Mouse (Mus musculus) liver, adult 2 months (tissue): ENCODE measurements around the gene Tatdn2. TPM values are rescaled to one million over a fixed set of nuclear protein-coding genes. Genes with fewer than 3 reads are reported as not detected.
A peak's percentile ranks its signal among the peaks of the same experiment; 100 is the strongest.
"Not testable (repeated sequence)": the region's sequence is repeated elsewhere in the genome, so short reads cannot be mapped to it uniquely, and the experiment has no call there.

ENCODE experiments used
- DNase-seq: peaks from one replicate; pipeline ENCODE4 v3.0.0-alpha.2; 2011; ENCODE audit warnings: low read depth, low spot score; ENCODE audit errors: extremely low read depth
- H3K27ac ChIP-seq: fragments of 200-500 bp; replicated peaks from 2 replicates; pipeline ENCODE4 v1.5.1; 2012; ENCODE audit warnings: low read depth, mild to moderate bottlenecking, control low read depth, inconsistent platforms, low read length; ENCODE audit not compliant: insufficient read depth
- H3K27me3 ChIP-seq: fragments of 200-500 bp; 2 replicates; pipeline ENCODE4 v1.6.1; 2012; ENCODE audit warnings: mild to moderate bottlenecking, moderate library complexity, low read length, inconsistent platforms; ENCODE audit not compliant: control insufficient read depth, insufficient read depth
- H3K36me3 ChIP-seq: fragments of 200-500 bp; 2 replicates; pipeline ENCODE4 v1.6.1; 2012; ENCODE audit warnings: low read length, inconsistent platforms; ENCODE audit not compliant: control insufficient read depth, insufficient read depth
- H3K4me1 ChIP-seq: fragments of 200-500 bp; 2 replicates; pipeline ENCODE4 v1.6.1; 2011; ENCODE audit warnings: low read length; ENCODE audit not compliant: control insufficient read depth, insufficient read depth
- H3K4me3 ChIP-seq: fragments of 200-500 bp; 2 replicates; pipeline ENCODE4 v1.5.1; 2011; ENCODE audit warnings: low read depth, mild to moderate bottlenecking, control low read depth, low read length, moderate library complexity; ENCODE audit not compliant: insufficient read depth
- H3K79me2 ChIP-seq: fragments of 200-500 bp; 2 replicates; pipeline ENCODE4 v1.6.1; 2012; ENCODE audit warnings: inconsistent platforms, mild to moderate bottlenecking, low read length, moderate library complexity; ENCODE audit not compliant: control insufficient read depth, insufficient read depth
- H3K9ac ChIP-seq: fragments of 200-500 bp; 2 replicates; pipeline ENCODE4 v1.6.1; 2012; ENCODE audit warnings: low read depth, mild to moderate bottlenecking, control low read depth, inconsistent platforms, low read length
- CTCF ChIP-seq: fragments of 200-500 bp; IDR thresholded peaks from 2 replicates; pipeline ENCODE4 v1.5.1; 2011; ENCODE audit warnings: low read depth, low read length, control low read depth
- POLR2A ChIP-seq: fragments of 200-500 bp; IDR thresholded peaks from 2 replicates; pipeline ENCODE4 v1.6.1; 2011; ENCODE audit warnings: low read length, control low read depth; ENCODE audit not compliant: insufficient read depth; ENCODE audit errors: extremely low read depth
- WGBS: fragments of 180-500 bp; shearing (Covaris S2); methylation state at CpG from one replicate; pipeline ENCODE4 v1.1.7; 2018; 5-methylcytosine and 5-hydroxymethylcytosine counted together
- polyA plus RNA-seq: library from polyadenylated mRNA; depleted of rRNA; stranded (reverse); fragments of >200 nt; gene quantifications from 2 replicates; pipeline ENCODE4 v1.2.3, GENCODE M21; 2012
- total RNA-seq: library from RNA; depleted of rRNA; stranded (reverse); fragments of >200 nt; gene quantifications from 2 replicates; pipeline ENCODE4 v1.2.3, GENCODE M21; 2014

Gene Tatdn2
- total and polyA plus RNA-seq, 2 experiments = 15.0 to 15.6 TPM

DNA sequence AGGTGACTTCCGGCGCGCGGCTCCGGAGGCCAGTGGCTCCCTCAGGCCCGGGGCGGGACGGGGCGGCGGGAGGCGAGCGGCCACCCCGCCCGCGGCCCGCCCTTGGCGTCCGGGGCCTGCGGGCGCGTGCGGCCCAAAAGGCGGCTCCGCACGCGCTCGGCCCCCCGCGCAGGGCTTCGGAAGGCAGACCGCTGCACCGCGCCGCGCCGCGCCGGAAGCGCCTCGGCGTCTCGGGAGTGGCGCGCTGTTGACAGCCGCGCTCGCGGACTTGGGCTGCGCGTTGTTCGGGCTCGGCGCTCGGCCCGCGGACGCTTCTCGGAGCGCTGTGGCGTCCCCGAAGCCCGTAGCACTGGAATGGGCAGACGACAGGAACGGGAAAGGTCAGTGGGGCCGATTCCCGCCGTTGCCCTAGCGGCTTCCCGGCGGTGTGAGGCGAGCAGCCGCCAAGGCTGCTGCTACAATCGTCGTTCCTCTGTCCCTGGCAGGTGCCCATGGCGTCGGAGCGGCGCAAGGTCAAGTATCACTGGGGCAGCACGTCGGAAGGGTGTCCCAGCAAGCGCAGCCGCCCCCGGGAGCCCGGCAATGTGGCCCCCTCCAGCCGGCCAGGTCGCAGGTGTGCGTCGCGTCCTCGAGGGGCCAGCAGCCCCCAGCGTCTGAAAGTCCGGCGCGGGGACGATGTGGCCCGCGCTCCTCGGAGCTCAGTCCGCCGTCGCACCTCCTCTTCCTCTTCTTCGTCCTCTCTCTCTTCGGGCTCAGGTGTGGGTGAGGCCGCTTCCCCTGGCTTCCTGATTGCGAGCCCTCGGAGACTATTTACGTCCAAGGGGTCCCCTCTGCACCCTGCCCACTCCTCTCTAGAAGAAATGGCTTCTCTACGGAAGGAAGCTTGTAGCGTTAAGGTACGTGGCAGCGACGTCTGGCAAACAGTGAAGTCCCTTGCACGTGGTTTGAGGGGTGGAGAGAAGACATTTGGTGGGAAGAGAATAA, 664 bp downstream of the Tatdn2 start:
- no peak for DNase-seq
- Histone ChIP-seq H3K27ac (peak overlapping the region; percentile 90), H3K27me3 (no peaks in the 10 kb centered on the region), H3K9ac (peak overlapping the region; percentile 94), H3K4me1 (peaks cover 6% of the 10 kb centered on the region; the same call in 1 of the 2 replicates), H3K79me2 (peaks cover 20% of the 10 kb centered on the region; the same call in 1 of the 2 replicates), H3K36me3 (peaks cover 28% of the 10 kb centered on the region), H3K4me3 (peak overlapping the region; percentile 98)
- under 1% methylated on average over 107 of the region's 113 CpGs for WGBS
- no peak for TF ChIP-seq CTCF
- TF ChIP-seq POLR2A = no peak

DNA sequence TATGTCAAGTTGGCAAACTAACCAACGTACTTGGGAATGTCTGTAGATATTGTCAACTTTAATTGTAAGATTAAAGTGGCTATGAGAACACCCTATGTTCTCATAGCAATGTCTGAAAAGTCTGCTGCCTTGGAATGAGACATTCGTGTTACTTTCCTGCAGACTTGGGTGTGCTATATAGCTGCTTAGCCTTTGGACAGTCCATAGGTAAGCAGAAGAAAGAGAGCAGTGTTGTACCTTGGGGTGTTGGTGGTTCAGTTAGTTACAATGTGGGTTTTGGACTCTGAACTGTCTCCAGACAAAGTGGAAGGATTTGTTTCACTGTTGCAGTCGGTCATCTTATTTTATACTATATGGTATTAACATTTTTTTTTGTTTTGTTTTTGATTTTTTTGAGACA, 15.9 kb downstream of the Tatdn2 start:
- TF ChIP-seq CTCF (no peak), POLR2A (no peak)
- peaks cover 61% of the 10 kb centered on the region for H3K36me3 ChIP-seq
- no peak overlapping the region for H3K9ac ChIP-seq
- no peaks in the 10 kb centered on the region for H3K27me3 ChIP-seq
- no peak for DNase-seq
- H3K27ac ChIP-seq = no peak overlapping the region
- WGBS = 94% methylated on average over 3 of the region's 3 CpGs
- no peaks in the 10 kb centered on the region for H3K79me2 ChIP-seq
- H3K4me1 ChIP-seq = no peaks in the 10 kb centered on the region
- H3K4me3 ChIP-seq = no peak overlapping the region

DNA sequence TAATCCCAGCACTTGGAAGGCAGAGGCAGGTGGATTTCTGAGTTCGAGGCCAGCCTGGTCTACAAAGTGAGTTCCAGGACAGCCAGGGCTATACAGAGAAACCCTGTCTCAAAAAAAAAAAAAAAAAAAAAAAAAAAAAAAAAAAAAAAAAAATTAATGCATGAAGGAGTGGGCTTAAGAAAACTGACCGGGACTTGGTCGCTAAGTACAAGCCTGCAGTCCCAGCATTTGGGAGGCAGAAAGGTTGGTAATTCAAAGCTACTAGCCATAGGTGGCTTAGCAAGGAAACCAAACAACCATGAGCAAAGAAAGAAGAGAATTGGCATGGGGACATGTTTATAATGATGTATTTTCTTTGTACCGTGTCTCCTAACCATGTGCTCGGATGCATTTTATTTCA, 16.5 kb downstream of the Tatdn2 start:
- H3K4me3 ChIP-seq, H3K4me1 ChIP-seq, H3K79me2 ChIP-seq, H3K9ac ChIP-seq, H3K27ac ChIP-seq, DNase-seq, H3K27me3 ChIP-seq: not testable (repeated sequence)
- peaks cover 55% of the 10 kb centered on the region for H3K36me3 ChIP-seq
- 90% methylated on average over 5 of the region's 5 CpGs for WGBS

GRCm38 (mm10) chr6:113714276-113714675, 17.4 kb downstream of the Tatdn2 start:
- Histone ChIP-seq H3K4me3 (no peak overlapping the region), H3K27ac (no peak overlapping the region), H3K4me1 (no peaks in the 10 kb centered on the region), H3K27me3 (no peaks in the 10 kb centered on the region), H3K79me2 (no peaks in the 10 kb centered on the region), H3K36me3 (peaks cover 49% of the 10 kb centered on the region), H3K9ac (no peak overlapping the region)
- no peak for TF ChIP-seq CTCF
- no peak for TF ChIP-seq POLR2A
- peak; percentile 39 for DNase-seq
- WGBS = 91% methylated on average over 2 of the region's 2 CpGs

- Histone ChIP-seq H3K27ac (no peak overlapping the region), H3K4me1 (no peaks in the 10 kb centered on the region), H3K27me3 (no peaks in the 10 kb centered on the region), H3K9ac (no peak overlapping the region), H3K4me3 (no peak overlapping the region), H3K79me2 (no peaks in the 10 kb centered on the region), H3K36me3 (peaks cover 45% of the 10 kb centered on the region)
- 41% methylated on average over 1 of the region's 1 CpGs for WGBS
- peak; percentile 50 for DNase-seq
- no peak for TF ChIP-seq CTCF
- TF ChIP-seq POLR2A = no peak
Observed at GRCm38 (mm10) chr6:113714797-113715196, 17.9 kb downstream of the Tatdn2 start.

GRCm38 (mm10) chr6:113717541-113717940, 20.7 kb downstream of the Tatdn2 start:
- TF ChIP-seq CTCF = no peak
- no peak for TF ChIP-seq POLR2A
- Histone ChIP-seq H3K27ac (no peak overlapping the region), H3K4me3 (no peak overlapping the region), H3K9ac (no peak overlapping the region), H3K79me2 (no peaks in the 10 kb centered on the region), H3K4me1 (no peaks in the 10 kb centered on the region), H3K27me3 (no peaks in the 10 kb centered on the region), H3K36me3 (peaks cover 21% of the 10 kb centered on the region)
- DNase-seq = peak; percentile 61
- 66% methylated on average over 3 of the region's 3 CpGs for WGBS
